Mouse (Mus musculus) Muller cell, postnatal 12 days (primary cell): ENCODE data around the gene Gm17657.
"Not testable (repeated sequence)": the region's sequence is repeated elsewhere in the genome, so short reads cannot be mapped to it uniquely, and the experiment has no call there.

Source experiments
- DNase-seq: peaks from one replicate; pipeline ENCODE4 v3.0.0-alpha.2; 2015; ENCODE audit errors: inconsistent ontology term

Gm17657 gene

GRCm38 (mm10) chr17:29502005-29502668, 47.3 kb downstream of the Gm17657 start:
- no peak for DNase-seq

DNA sequence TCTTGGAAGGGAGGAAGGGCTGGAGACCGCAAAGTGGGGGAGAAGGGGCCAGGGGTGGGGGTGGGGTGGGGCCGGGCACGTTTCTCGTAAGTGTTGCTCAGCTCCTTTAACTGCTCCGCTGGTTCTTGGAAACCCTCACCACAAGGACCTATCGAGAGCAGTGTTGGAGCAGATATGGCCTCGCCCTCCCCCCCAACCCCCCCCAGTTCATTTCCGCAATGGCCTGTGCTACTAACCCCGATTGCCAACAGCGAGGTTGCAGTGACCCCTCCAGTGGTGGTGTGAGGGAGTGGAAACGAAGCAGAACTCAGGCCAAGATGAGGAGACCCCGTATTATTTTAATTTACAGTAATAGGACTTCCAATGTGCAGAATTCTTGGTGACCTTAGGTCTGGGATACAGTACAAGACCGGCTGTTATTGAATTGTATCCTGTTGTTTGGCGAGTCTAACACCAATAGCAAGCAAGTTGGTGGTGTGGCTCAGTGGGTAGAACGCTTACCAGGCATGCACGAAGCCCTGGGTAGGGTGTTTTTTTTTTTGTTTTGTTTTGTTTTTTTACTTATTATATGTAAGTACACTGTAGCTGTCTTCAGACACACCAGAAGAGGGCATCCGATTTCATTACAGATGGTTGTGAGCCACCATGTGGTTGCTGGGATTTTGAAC, 48.5 kb downstream of the Gm17657 start:
- DNase-seq = no peak

- DNase-seq = no peak
Observed at GRCm38 (mm10) chr17:29500243-29500740, 49.1 kb downstream of the Gm17657 start.

DNA sequence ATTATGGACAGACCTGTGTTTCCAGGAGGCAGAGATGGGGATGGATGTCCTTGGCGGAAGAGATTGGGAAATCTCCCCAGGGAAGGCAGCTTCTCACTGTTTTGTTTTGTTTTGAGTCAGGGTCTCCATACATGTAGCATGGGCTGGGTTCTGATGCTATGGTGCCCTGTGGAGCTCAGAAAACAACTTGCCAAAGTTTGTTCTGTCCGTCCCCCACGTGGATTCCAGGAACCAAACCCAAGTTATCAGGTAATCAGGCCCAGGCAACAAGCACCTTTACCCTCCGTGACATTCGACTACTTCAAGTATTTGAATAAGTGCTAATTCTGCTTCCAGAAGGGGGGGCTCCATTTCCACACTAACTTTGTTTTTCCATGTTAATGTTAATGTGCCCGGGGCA, 49.9 kb downstream of the Gm17657 start:
- no peak for DNase-seq

DNA sequence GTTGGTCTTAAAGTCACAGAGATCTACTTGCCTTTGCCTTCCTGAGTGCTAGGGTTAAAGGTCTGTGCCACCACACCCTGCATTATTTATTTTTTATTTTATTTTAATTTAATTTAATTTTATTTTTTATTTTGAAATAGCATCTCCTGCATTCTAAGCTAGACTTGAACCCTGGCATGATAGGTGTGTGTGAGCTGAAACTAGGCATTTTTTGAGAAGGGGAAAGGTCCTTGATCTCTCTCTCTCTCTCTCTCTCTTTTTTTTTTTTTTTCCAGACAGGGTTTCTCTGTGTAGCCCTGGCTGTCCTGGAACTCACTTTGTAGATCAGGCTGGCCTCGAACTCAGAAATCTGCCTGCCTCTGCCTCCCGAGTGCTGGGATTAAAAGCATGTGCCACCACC, 50.5 kb downstream of the Gm17657 start:
- DNase-seq = not testable (repeated sequence)

DNA sequence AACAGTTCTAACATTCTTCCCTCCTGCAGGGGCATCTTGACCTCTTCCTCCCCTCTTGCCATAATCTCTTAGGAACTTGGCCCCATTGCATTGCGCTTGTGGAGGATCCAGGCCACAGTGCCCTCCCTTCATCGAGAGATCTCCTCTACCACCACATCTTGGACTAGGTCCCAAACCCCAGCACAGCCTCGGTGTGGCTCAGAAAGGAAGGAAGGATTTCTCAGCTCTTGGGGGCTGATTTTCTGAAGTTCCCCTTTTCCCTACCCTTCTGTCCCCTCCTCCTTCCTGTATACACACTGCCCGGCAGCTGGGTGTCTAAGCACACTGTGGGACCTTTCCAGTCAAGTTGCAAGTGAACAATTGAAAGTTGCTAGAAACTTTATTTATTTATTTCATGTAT, 51.4 kb downstream of the Gm17657 start:
- no peak for DNase-seq

GRCm38 (mm10) chr17:29497481-29497880, 52.0 kb downstream of the Gm17657 start:
- not testable (repeated sequence) for DNase-seq

DNA sequence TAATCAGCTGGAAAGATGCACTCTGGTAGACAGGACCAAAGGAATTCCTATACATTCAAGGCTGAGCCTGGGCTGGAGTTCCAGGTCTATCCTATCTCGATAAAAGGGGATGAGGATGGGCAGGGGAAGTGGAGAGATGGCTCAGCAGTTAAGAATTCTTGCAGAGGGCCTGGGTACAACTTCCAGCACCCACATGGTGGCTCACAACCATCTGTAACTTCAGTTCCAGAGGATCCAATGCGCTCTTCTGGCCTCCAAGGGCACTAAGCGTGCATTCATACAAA, 52.4 kb downstream of the Gm17657 start:
- DNase-seq = no peak

GRCm38 (mm10) chr17:29496211-29497070, 53.0 kb downstream of the Gm17657 start:
- DNase-seq = no peak

DNA sequence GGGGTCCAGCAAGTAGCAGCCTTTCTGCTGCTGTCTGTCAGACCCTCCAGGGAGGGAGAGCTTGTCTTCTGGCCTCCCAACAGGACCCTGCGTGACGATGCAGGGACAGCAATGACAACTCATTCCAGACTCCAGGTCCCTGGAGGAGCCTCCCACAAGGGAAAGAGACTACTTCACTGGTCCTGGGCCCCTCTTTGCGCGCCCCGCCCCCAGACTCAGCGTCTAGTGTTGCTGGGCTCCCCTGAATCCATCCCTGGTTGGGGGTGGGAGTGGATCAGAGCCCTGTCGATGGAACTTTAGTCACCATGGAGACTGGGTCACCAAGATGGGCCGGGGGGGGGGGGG, 54.7 kb downstream of the Gm17657 start:
- no peak for DNase-seq

DNA sequence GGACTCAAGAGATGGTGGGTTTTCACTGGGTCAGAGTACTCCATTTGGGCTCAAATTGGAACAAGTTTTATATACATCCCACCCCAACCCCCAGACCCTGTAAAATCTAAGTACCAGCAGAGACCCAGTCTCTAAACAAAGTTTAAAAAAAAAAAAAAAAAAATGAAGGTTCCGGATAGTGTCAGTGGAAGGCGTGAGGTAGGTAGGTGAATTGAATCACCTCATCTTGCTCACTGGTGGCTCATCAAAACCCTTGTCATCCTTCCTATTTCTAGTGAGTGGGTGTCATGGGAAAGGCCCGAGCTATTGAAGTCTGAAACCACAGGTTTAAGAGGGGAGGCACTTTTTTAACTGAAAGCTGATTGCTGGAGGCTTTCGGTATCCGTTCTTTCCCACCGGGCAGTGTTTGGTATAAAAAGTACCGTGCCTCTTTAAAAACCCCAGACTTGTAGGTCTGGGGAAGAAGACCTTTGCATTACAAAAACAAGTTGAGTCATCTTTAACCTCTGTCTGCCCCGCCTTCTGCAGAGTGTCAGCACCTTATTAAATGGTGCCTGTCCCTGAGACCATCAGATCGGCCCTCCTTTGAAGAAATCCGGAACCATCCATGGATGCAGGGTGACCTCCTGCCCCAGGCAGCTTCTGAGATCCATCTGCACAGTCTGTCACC, 55.2 kb downstream of the Gm17657 start:
- no peak for DNase-seq

DNA sequence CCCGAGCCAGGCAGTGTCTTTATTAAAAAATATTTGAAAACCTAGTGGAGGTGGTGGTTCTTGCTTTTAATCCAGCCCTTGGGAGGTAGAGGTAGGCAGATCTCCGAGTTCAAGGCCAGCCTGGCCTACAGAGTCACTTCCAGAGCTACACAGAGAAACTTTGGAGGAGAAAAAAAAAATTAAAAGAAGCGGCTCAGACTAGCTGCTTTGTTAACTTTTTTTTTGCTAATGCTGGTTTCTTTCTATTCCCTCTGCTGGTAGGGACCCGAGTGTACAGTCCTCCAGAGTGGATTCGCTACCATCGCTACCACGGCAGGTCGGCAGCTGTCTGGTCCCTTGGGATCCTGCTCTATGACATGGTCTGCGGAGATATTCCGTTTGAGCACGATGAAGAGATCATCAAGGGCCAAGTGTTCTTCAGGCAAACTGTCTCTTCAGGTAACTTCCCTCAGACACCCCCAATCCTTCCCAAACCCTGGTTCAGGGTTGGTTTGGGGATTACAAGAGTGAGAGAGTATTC, 55.9 kb downstream of the Gm17657 start:
- no peak for DNase-seq

GRCm38 (mm10) chr17:29492269-29493191, 56.9 kb downstream of the Gm17657 start:
- peak; percentile 85 for DNase-seq

DNA sequence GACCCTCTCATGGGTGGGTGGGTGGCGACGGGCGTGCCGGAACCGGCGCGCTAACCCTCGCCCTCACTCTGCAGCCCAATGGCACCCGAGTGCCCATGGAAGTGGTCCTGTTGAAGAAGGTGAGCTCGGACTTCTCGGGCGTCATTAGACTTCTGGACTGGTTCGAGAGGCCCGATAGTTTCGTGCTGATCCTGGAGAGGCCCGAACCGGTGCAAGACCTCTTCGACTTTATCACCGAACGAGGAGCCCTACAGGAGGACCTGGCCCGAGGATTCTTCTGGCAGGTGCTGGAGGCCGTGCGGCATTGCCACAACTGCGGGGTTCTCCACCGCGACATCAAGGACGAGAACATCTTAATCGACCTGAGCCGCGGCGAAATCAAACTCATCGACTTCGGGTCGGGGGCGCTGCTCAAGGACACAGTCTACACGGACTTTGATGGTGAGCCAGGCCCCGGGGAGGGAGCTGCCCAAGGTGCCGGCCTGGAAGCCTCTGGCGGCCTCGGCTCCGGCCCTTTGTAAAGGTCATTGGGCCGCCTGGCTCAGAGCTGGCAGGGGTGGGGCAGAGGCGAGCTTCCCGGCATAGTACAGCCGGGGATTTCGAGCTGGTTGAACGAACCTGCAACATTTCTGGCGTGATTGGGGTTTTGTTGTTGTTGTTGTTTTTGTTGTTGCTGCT, 57.7 kb downstream of the Gm17657 start:
- peak; percentile 74 for DNase-seq

DNA sequence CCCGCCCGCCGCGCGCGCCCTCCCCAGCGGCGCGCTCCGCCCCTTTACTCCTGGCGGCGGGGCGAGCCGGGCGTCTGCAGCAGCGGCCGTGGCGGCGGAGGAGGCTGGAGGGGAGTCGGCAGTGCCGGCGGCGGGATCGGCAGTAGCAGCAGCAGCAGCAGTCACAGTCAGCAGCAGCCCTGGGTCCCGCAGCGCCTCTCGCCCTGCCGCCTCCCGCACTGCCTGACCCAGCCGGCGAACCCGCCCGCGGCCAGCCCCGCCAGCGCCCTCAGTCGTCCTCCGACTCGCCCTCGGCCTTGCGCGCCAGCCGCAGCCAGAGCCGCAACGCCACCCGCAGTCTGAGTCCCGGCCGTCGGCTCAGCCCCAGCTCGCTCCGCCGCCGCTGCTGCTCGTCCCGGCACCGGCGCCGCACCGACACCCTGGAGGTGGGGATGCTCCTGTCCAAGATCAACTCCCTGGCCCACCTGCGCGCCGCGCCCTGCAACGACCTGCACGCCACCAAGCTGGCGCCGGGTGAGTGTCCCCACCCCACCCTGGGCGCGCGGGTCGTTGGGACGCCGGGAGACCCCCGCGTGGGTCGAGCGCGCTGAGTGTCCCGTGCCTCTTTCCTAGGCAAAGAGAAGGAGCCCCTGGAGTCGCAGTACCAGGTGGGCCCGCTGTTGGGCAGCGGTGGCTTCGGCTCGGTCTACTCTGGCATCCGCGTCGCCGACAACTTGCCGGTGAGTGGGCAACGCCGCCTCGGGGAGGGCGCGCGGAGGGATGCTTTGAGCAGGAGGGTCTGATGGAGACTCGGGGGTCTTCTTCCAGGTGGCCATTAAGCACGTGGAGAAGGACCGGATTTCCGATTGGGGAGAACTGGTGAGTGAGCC, 58.5 kb downstream of the Gm17657 start, which contains the start of gene Pim1:
TSS of gene Pim1 (plus strand) at position 41 of the 869 bp plus-strand sequence.
- no peak for DNase-seq

GRCm38 (mm10) chr17:29489971-29490712, 59.3 kb downstream of the Gm17657 start:
- DNase-seq = peak; percentile 100

DNA sequence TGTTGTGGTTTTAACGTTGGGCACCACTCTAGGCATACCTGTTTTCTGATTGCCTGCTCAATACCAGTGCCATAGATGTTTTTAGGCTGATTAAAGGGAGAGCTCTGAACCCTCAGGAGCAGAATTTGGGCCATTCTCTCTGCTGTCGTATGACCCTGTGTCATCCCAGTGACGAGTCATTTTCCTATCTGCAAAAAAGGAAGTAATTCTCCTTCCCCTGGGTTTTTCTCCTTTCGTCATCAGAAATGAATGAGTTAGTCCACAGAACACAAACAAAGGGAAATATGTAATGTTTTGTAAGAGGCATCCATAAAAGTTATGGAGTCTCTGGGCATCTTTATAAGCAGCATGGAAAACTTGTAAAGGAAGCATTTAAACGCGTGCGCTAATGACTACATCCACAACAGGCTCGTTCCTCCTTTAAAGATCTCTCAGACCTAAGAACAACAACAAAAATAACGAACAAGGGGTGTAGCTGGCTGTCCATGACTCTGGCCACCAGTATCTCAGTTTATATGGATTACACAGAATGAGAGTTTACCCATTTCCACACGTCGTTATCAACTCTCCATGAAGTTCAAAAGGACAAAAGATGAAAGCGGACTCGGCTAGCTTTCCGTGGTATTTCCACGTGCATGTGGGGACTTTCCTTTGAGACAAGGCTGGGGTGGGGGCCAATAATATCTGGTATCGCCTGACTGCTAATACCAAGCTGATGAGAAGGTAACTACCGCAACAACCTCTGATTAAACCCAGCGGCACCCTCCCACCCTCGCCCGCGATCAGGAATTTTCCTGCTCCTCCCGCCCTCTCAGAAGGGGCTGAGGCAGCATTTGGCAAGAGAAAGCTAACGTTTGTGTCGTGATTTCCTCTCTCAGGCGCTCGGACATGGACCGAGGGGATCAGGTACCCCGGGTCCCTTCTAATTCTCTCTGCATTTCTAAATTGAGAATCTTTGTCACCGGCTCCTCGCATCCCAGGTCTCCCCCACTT, 60.2 kb downstream of the Gm17657 start:
- peak; percentile 82 for DNase-seq
